Mouse (Mus musculus) ES-E14 (cell line): Measurements from ENCODE around the gene Polr2a. TPM values are rescaled to one million over a fixed set of nuclear protein-coding genes. Genes with fewer than 3 reads are reported as not detected.
A peak's percentile ranks its signal among the peaks of the same experiment; 100 is the strongest.

Experiments
- DNase-seq: peaks from one replicate; pipeline ENCODE4 v3.0.0-alpha.2; 2013; ENCODE audit warnings: low read depth, low spot score
- H3K27ac ChIP-seq: 2 replicates; pipeline ENCODE4 v1.5.1; 2012; ENCODE audit warnings: low read depth, mild to moderate bottlenecking, low read length, moderate library complexity, mixed read lengths; ENCODE audit not compliant: poor library complexity, insufficient read depth, severe bottlenecking
- H3K36me3 ChIP-seq: 2 replicates; pipeline ENCODE4 v1.6.1; 2012; ENCODE audit warnings: mild to moderate bottlenecking, low read length, moderate library complexity, mixed read lengths; ENCODE audit not compliant: control insufficient read depth, poor library complexity, insufficient read depth, severe bottlenecking
- H3K4me1 ChIP-seq, 2 experiments: fragments of 150-350 bp in 1 of 2; sonication (generic) in 1 of 2; 2 replicates each; pipeline ENCODE4 v1.6.1; 2012; ENCODE audit warnings: low read length in 2 of 2, mild to moderate bottlenecking in 1 of 2, mixed read lengths in 1 of 2; ENCODE audit not compliant: control insufficient read depth in 2 of 2, insufficient read depth in 2 of 2, poor library complexity in 1 of 2
- H3K4me3 ChIP-seq, 2 experiments: fragments of 150-350 bp in 1 of 2; sonication (generic) in 1 of 2; 2 replicates each; pipeline ENCODE4 v1.5.1; 2012; ENCODE audit warnings: low read length in 2 of 2, low read depth in 1 of 2, mild to moderate bottlenecking in 1 of 2, mixed read lengths in 1 of 2; ENCODE audit not compliant: insufficient read depth in 1 of 2, poor library complexity in 1 of 2, severe bottlenecking in 1 of 2
- H3K9ac ChIP-seq: 2 replicates; pipeline ENCODE4 v1.6.1; 2012; ENCODE audit warnings: low read depth, mild to moderate bottlenecking, low read length, mixed read lengths; ENCODE audit not compliant: poor library complexity, insufficient read depth, severe bottlenecking
- H3K9me3 ChIP-seq: fragments of 150-350 bp; sonication (generic); 2 replicates; pipeline ENCODE4 v1.6.1; 2012; ENCODE audit warnings: low read depth, mild to moderate bottlenecking, low read length; ENCODE audit not compliant: control insufficient read depth, insufficient read depth
- CHD2 ChIP-seq: IDR thresholded peaks from 2 replicates; pipeline ENCODE4 v1.6.1; 2014; ENCODE audit warnings: mild to moderate bottlenecking, low read depth, low read length, inconsistent platforms
- HCFC1 ChIP-seq: IDR thresholded peaks from 2 replicates; pipeline ENCODE4 v1.6.1; 2012; ENCODE audit warnings: low read length, inconsistent platforms, borderline replicate concordance; ENCODE audit not compliant: insufficient read depth
- MAFK ChIP-seq: IDR thresholded peaks from 2 replicates; pipeline ENCODE4 v1.6.1; 2014; ENCODE audit warnings: mild to moderate bottlenecking, low read depth, low read length, inconsistent platforms; ENCODE audit not compliant: insufficient read depth
- ZC3H11A ChIP-seq: IDR thresholded peaks from 2 replicates; pipeline ENCODE4 v1.6.1; 2012; ENCODE audit warnings: low read depth, mild to moderate bottlenecking, inconsistent platforms, low read length, borderline replicate concordance
- ZNF384 ChIP-seq: IDR thresholded peaks from 2 replicates; pipeline ENCODE4 v1.6.1; 2012; ENCODE audit warnings: low read depth, low read length, inconsistent platforms
- in situ Hi-C, 2 experiments: fragments of 600-800 bp; cut with MboI; formaldehyde crosslinking; loops; one replicate each; pipeline ENCODE4 v1.15.1; 2025; ENCODE audit warnings: low sequenced_read_pairs in 2 of 2, inconsistent platforms in 1 of 2; ENCODE audit not compliant: unreplicated experiment in 2 of 2
- total RNA-seq: library from RNA; depleted of rRNA; stranded (reverse); fragments of 300-350 nt; gene quantifications from 2 replicates; pipeline ENCODE4 v1.2.3, GENCODE M21; 2012

Polr2a gene
- total RNA-seq, 1 experiment, result 74.2 TPM

GRCm38 (mm10) chr11:69760160-69760900, 1.9 kb upstream of the Polr2a start:
- no peak for TF ChIP-seq HCFC1
- no peak for TF ChIP-seq ZNF384
- TF ChIP-seq MAFK, result no peak
- no peak for TF ChIP-seq CHD2
- no peak for TF ChIP-seq ZC3H11A
- Histone ChIP-seq H3K9me3 (no peaks in the 10 kb centered on the region), H3K4me3 (no peak overlapping the region), H3K36me3 (peaks cover 2% of the 10 kb centered on the region; the same call in 1 of the 2 replicates), H3K4me1 (peaks cover 3 to 4% of the 10 kb centered on the region in 2 experiments; a peak in 2 of 4 replicates), H3K27ac (no peak overlapping the region), H3K9ac (0 out of 2 replicates have a peak overlapping the region, but pooled peaks have one; percentile 11)
- in situ Hi-C loops, result no loop called here
- DNase-seq, result no peak

- TF ChIP-seq ZC3H11A (no peak), CHD2 (no peak), MAFK (no peak), ZNF384 (no peak), HCFC1 (no peak)
- H3K4me1 ChIP-seq, result peaks cover 5 to 7% of the 10 kb centered on the region in 2 experiments; a peak in 3 of 4 replicates
- peak overlapping the region; percentile 96 for H3K9ac ChIP-seq
- H3K36me3 ChIP-seq, result peaks cover 2% of the 10 kb centered on the region
- peak overlapping the region; percentile 96 for H3K27ac ChIP-seq
- in situ Hi-C loops, result no loop called here
- peak; percentile 87 for DNase-seq
- H3K9me3 ChIP-seq, result no peaks in the 10 kb centered on the region
- H3K4me3 ChIP-seq, result peak overlapping the region; percentile 83 to 85
Observed at GRCm38 (mm10) chr11:69758971-69759721, 709 bp upstream of the Polr2a start.

GRCm38 (mm10) chr11:69758090-69758456, 364 bp downstream of the Polr2a start:
- peak; percentile 69 for DNase-seq
- Histone ChIP-seq H3K9me3 (no peaks in the 10 kb centered on the region), H3K4me3 (peak overlapping the region; percentile 83 to 85), H3K9ac (peak overlapping the region; percentile 82), H3K4me1 (peaks cover 7% of the 10 kb centered on the region in 2 experiments; a peak in 3 of 4 replicates), H3K27ac (peak overlapping the region; percentile 96), H3K36me3 (peaks cover 2% of the 10 kb centered on the region)
- in situ Hi-C loops, result no loop called here
- no peak for TF ChIP-seq HCFC1
- TF ChIP-seq ZC3H11A, result no peak
- no peak for TF ChIP-seq MAFK
- TF ChIP-seq CHD2, result no peak
- TF ChIP-seq ZNF384, result no peak

GRCm38 (mm10) chr11:69757303-69758089, 941 bp downstream of the Polr2a start:
- no peak for DNase-seq
- in situ Hi-C loops, result no loop called here
- peak overlapping the region; percentile 82 for H3K9ac ChIP-seq
- peak overlapping the region; percentile 83 to 85 for H3K4me3 ChIP-seq
- no peaks in the 10 kb centered on the region for H3K9me3 ChIP-seq
- H3K27ac ChIP-seq, result peak overlapping the region; percentile 96
- H3K36me3 ChIP-seq, result peaks cover 2% of the 10 kb centered on the region
- H3K4me1 ChIP-seq, result peaks cover 7 to 9% of the 10 kb centered on the region in 2 experiments; a peak in 3 of 4 replicates
- TF ChIP-seq MAFK, result no peak
- TF ChIP-seq HCFC1, result no peak
- no peak for TF ChIP-seq ZC3H11A
- no peak for TF ChIP-seq CHD2
- TF ChIP-seq ZNF384, result no peak
